Mouse (Mus musculus): ENCODE data around the gene Extl2.

DNA sequence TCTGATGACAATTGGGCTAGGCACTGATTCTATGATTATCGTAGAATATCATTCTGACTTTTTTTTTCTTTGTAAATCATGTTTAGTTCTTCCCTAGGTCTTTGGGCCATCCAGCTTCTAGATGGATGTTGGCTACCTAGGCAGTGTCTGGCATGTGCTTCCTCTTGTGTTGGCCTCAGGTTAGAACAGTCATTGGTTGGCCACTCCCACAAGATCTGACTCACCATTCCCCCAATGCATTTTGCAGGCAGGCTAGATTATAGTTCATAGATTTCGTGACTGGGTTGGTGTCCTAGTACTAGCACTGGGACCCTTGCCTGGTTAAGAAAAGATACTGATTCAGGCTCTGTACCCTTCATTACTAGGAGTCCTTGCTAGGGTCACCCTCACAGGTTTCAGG is 54.9 kb downstream of the Extl2 start:
- TF ChIP-seq GATA1 (IDR thresholded peaks at IDR 0.05; ENCODE audit: borderline replicate concordance, low read length) (no peak), FLI1 (IDR thresholded peaks at IDR 0.05; ENCODE audit: low read length) (no peak)
